Mouse (Mus musculus): ENCODE data around the gene Usp1.

Usp1 gene

DNA sequence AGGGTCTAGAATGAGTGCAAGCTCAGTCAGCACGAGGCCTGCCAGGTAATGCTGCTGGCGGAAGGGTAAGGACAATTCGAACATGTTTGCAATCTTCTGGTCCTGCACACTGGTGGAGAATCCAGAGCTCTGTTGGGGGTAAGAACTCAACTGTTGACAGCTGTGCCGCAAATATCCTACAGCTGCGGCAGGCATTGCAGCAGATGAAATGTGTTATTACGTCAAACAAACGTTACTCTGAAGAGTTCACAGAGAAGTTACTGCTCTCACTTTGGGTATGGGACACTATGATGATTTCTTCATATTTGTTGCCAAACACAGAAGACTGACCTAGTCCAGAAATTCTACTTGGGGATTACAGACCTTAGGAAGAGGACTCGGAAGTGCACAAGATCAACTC, 61.1 kb downstream of the Usp1 start:
- DNase-seq = no peak

Data from right cerebral cortex, postnatal 25 days (tissue).